Mouse (Mus musculus) embryonic facial prominence, embryonic 11.5 days (tissue): ENCODE results near the gene Srp54a. TPM values are rescaled to one million over a fixed set of nuclear protein-coding genes. Genes with fewer than 3 reads are reported as not detected.
"Not testable (repeated sequence)": the region's sequence is repeated elsewhere in the genome, so short reads cannot be mapped to it uniquely, and the experiment has no call there.

ENCODE experiments used
- ATAC-seq: fragments of 200-750 bp; cut with Nextera tagmentation; replicated peaks from 2 replicates; pipeline ENCODE4 v1.8.0; 2017; ENCODE audit warnings: low read depth; ENCODE audit not compliant: insufficient number of reproducible peaks, low FRiP score, low TSS enrichment
- DNase-seq: peaks from one replicate; pipeline ENCODE4 v3.0.0-alpha.2; 2015; ENCODE audit warnings: low spot score
- H3K27ac ChIP-seq: fragments of 300-500 bp; sonication (generic); replicated peaks from 2 replicates; pipeline ENCODE4 v1.5.1; 2014; ENCODE audit warnings: mild to moderate bottlenecking, low read depth, low read length, control low read depth
- H3K27me3 ChIP-seq: fragments of 300-500 bp; sonication (generic); 2 replicates; pipeline ENCODE4 v1.6.1; 2014; ENCODE audit warnings: mild to moderate bottlenecking, low read length, moderate library complexity, mixed read lengths; ENCODE audit not compliant: control insufficient read depth, insufficient read depth
- H3K36me3 ChIP-seq: fragments of 300-500 bp; sonication (generic); replicated peaks from 2 replicates; pipeline ENCODE4 v1.6.1; 2014; ENCODE audit warnings: low read depth, mild to moderate bottlenecking, low read length, moderate library complexity, mixed read lengths; ENCODE audit not compliant: control insufficient read depth, insufficient read depth
- H3K4me1 ChIP-seq: fragments of 300-500 bp; sonication (generic); 2 replicates; pipeline ENCODE4 v1.6.1; 2014; ENCODE audit warnings: low read length, mixed read lengths; ENCODE audit not compliant: control insufficient read depth, insufficient read depth
- H3K4me2 ChIP-seq: fragments of 300-500 bp; sonication (generic); 2 replicates; pipeline ENCODE4 v1.6.1; 2014; ENCODE audit warnings: low read depth, mild to moderate bottlenecking, control low read depth, low read length, moderate library complexity
- H3K4me3 ChIP-seq: fragments of 300-500 bp; sonication (generic); 2 replicates; pipeline ENCODE4 v1.5.1; 2014; ENCODE audit warnings: low read depth, low read length, control low read depth
- H3K9ac ChIP-seq: fragments of 300-500 bp; sonication (generic); replicated peaks from 2 replicates; pipeline ENCODE4 v1.6.1; 2014; ENCODE audit warnings: mild to moderate bottlenecking, control low read depth, low read length
- H3K9me3 ChIP-seq: fragments of 300-500 bp; sonication (generic); replicated peaks from 2 replicates; pipeline ENCODE4 v1.6.1; 2016; ENCODE audit warnings: mild to moderate bottlenecking, low read length, inconsistent platforms, mixed read lengths; ENCODE audit not compliant: control insufficient read depth
- WGBS: fragments of 180-500 bp; shearing (Covaris S2); extraction: QIAGEN DNeasy Blood & Tissue Kit; methylation state at CpG from one replicate; pipeline ENCODE4 v1.1.7; 2014; 5-methylcytosine and 5-hydroxymethylcytosine counted together
- polyA plus RNA-seq: library from polyadenylated mRNA; unstranded; fragments of >200 nt; fragmentation: Nextera tagmentation; extraction: Ambion mirVana; gene quantifications from 2 replicates; pipeline ENCODE4 v1.2.1, GENCODE M21; 2014

Gene Srp54a
- polyA plus RNA-seq, 1 experiment from 2014 or later: 195 TPM

DNA sequence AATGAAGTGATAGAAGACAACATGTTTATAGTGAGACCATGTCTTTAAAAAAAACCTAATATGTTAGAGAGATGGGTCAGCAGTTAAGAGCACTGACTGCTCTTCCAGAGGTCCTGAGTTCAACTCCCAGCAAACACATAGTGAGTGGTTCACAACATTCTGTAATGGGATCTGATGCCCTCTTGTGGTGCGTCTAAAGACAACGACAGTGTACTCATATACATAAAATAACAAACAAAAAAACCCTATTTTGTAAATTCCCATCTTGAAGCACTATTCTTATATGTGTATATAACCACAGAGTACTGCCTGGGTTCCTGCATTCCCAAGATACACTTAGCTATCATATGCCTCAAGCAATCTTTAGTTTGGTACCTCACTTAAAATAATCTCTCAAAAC lies 1.4 kb upstream of the Srp54a start:
- not testable (repeated sequence) for H3K27ac ChIP-seq, ATAC-seq, H3K4me1 ChIP-seq, H3K36me3 ChIP-seq, H3K4me3 ChIP-seq, H3K9ac ChIP-seq, H3K9me3 ChIP-seq, H3K4me2 ChIP-seq, H3K27me3 ChIP-seq, DNase-seq
- WGBS: 51% methylated on average over 2 of the region's 2 CpGs

DNA sequence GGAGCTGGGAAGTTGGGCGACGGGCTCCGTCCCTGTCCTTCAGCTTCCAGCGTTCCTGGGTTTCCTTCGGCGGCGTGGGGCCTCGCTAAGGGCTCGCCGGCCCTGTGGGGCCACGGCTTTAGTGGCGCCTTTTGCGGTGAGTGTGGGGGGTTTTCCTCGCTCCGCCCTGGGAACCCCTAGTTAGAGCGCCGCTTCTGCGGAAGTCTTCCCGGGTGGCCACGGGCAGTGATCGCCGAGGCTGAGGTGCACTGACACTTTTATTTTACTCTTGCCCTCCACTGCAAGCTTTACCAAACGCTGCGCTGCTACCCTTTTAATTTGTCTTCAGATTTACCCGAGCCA lies 510 bp downstream of the Srp54a start:
- not testable (repeated sequence) for DNase-seq, H3K27me3 ChIP-seq, ATAC-seq, H3K27ac ChIP-seq, H3K9me3 ChIP-seq, H3K36me3 ChIP-seq, H3K4me1 ChIP-seq
- H3K4me2 ChIP-seq: peak overlapping the region; percentile 39
- peak overlapping the region; percentile 60 for H3K4me3 ChIP-seq
- H3K9ac ChIP-seq: peak overlapping the region; percentile 67
- under 1% methylated on average over 25 of the region's 25 CpGs for WGBS

DNA sequence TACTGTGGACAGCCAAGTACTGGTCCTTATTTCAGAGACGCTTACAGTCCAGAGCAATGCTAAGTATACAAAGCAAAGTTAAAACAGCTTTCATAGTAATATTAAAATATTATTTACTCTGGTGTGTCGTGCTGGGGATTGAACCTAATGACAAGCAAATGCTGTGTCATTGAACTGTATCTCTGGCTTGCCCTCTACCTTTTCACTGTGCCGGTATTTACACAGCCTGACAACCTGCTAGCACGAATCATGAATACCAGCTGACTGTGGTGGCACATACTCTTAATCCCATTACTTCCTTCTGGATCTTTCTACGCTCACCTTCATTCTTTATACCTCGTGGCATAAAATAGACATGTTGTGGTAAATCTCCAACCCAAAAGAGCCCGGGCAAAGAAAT lies 12.1 kb downstream of the Srp54a start:
- not testable (repeated sequence) for H3K27me3 ChIP-seq, ATAC-seq, H3K4me3 ChIP-seq, DNase-seq, H3K27ac ChIP-seq, H3K9ac ChIP-seq, H3K4me2 ChIP-seq, H3K9me3 ChIP-seq, H3K4me1 ChIP-seq, H3K36me3 ChIP-seq
- WGBS: 96% methylated on average over 1 of the region's 7 CpGs

DNA sequence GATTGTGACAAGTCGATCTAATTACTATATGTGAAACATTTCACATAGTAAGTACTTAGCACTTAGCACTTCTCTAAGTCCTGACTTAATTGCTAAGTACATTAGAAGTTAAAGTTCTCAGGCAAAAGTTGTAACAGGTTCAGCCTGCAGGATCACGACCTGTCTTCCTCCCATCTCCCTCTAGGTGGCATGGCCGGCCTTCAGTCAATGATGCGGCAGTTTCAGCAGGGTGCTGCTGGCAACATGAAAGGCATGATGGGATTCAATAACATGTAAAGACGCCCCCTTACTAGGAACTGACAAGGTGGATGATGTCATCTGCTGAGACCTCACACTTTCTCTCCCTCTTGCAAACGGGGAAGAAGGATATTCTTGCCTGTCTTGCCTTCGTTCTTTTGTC lies 32.6 kb downstream of the Srp54a start:
- not testable (repeated sequence) for H3K4me3 ChIP-seq, H3K27me3 ChIP-seq, ATAC-seq, H3K9ac ChIP-seq, DNase-seq, H3K27ac ChIP-seq, H3K4me2 ChIP-seq, H3K4me1 ChIP-seq, H3K36me3 ChIP-seq, H3K9me3 ChIP-seq
- WGBS: no CpG with 5 or more reads among the region's 7 CpGs

DNA sequence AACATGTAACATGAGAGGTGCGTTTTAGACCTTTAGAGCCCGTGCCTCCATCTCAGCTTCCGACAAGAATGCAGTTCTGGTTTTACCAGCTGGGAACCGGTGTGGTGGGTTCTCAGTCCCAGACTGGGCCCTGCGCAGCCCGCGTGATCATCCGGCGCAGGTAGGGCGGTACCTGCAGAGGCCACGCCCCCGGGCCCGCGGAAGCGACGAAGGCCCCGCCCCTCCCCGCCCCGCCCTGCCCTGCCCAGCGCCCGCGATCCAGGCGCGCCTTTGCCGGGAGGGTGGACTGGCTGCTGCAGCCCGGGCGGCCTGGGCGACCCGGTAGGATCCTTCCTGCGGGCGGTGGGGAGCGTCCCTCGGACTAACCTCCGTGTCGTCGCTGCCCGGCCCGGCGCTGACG lies 44.2 kb downstream of the Srp54a start, which contains the start of gene Fam177a:
Gene Fam177a, plus strand, starts transcription at position 228 of the 400 bp plus-strand sequence.
- not testable (repeated sequence) for H3K36me3 ChIP-seq, H3K4me2 ChIP-seq, H3K27me3 ChIP-seq, H3K27ac ChIP-seq, H3K9ac ChIP-seq, H3K4me3 ChIP-seq, H3K4me1 ChIP-seq, DNase-seq, H3K9me3 ChIP-seq
- no CpG with 5 or more reads among the region's 40 CpGs for WGBS
- ATAC-seq: peak; percentile 94

DNA sequence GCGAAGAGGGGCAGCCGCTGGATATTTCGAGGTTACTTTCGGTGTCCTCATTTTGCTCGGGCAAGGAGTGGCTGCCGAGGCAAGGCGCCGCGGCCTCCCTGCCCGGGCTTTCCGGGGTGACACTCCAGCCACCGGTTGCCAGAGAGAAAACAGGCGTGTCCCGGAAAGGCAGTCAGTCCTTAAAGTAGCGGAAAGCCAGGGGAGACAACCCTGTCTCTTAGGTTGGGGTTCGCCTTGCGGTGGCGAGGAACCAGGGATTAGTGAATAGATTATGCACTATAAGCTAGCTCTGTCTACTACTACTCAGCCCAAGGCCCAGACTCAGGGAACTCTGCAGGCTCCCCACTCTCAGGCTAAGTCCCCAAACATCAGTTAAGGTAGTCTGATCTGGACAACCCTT lies 44.7 kb downstream of the Srp54a start:
- DNase-seq, H3K36me3 ChIP-seq, H3K4me3 ChIP-seq, H3K27ac ChIP-seq, H3K9ac ChIP-seq, H3K4me2 ChIP-seq, H3K27me3 ChIP-seq, H3K4me1 ChIP-seq, H3K9me3 ChIP-seq: not testable (repeated sequence)
- peak; percentile 39 for ATAC-seq
- no CpG with 5 or more reads among the region's 18 CpGs for WGBS

DNA sequence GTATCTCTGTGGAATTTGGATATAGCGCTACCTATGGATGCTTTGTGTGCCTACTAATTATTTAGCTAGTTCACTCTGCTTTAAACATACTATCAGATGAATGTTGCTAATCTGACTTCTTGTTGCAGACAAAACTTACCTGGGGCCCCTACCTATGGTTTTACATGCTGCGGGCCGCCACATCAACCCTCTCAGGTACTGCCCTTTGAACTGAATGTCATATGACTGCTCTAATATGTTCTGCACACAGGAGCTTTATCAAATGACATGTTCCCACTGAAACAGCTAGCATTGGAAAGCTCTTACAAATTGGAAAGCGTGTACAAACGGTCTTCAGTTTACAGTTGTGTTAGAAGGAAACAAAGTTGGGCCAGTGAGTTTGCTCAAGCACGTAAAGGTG lies 55.5 kb downstream of the Srp54a start:
- not testable (repeated sequence) for H3K4me1 ChIP-seq, H3K9ac ChIP-seq, H3K27me3 ChIP-seq, H3K4me3 ChIP-seq, H3K36me3 ChIP-seq, H3K4me2 ChIP-seq, ATAC-seq, DNase-seq, H3K9me3 ChIP-seq, H3K27ac ChIP-seq
- no CpG with 5 or more reads among the region's 6 CpGs for WGBS

DNA sequence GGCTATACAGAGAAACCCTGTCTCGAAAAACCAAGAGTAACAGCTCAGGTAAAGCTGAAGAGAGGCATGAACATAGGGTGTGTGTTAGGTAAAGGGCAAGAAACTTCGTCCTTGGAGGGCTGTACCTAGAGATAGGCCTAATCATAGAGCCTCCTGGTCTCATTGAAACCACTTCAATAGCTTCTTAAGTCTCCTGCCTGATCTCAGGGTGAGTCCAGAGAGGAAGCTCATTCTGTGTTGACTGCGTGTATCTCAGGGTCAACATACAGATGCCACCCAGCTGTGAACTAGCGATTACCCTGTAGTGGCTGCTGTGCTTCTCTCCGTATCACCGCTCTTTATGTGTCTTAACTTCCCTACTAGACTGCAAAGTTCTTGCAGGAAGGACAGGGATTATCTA lies 57.8 kb downstream of the Srp54a start:
- not testable (repeated sequence) for H3K4me1 ChIP-seq, H3K27me3 ChIP-seq, ATAC-seq, H3K9ac ChIP-seq, H3K9me3 ChIP-seq, H3K36me3 ChIP-seq, H3K27ac ChIP-seq, H3K4me2 ChIP-seq, DNase-seq, H3K4me3 ChIP-seq
- WGBS: no CpG with 5 or more reads among the region's 6 CpGs
